Mouse (Mus musculus) megakaryocyte progenitor cell, adult 5-6 weeks (primary cell): ENCODE results near the gene Shank2. TPM values are rescaled to one million over a fixed set of nuclear protein-coding genes. Genes with fewer than 3 reads are reported as not detected.
A peak's percentile ranks its signal among the peaks of the same experiment; 100 is the strongest.

Source experiments
- ATAC-seq: replicated peaks from 2 replicates; pipeline ENCODE4 v1.8.0; 2016; ENCODE audit warnings: mild to moderate bottlenecking, moderate TSS enrichment, inconsistent platforms; ENCODE audit not compliant: poor library complexity
- total RNA-seq, 2 experiments: library from RNA; stranded (forward) in 1 of 2; stranded (reverse) in 1 of 2; fragments of 157-497, 149-512 nt in 1 of 2; fragments of 200-1000 nt in 1 of 2; gene quantifications; 2 replicates each; pipeline versions ENCODE4 v1.2.3 to v1.2.4; 2015 to 2017

Shank2 gene
- total RNA-seq, 2 experiments from 2014 or later = not detected

GRCm38 (mm10) chr7:144461246-144461902 lies 459.6 kb downstream of the Shank2 start:
- no peak for ATAC-seq

DNA sequence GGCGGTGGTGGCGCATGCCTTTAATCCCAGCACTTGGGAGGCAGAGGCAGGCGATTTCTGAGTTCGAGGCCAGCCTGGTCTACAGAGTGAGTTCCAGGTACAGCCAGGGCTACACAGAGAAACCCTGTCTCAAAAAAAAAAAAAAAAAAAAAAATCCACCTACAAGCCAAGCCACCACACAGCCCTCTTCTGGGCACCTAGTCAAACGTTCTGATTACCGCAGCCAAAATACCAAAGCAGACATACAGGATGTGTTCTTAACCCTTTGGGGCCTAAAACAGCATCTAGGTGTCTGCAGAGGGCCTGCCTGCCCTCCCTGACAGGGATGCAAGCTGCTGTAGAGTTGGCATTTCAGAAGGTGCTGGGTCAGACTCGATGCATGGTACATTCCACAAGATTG lies 460.8 kb downstream of the Shank2 start:
- no peak for ATAC-seq

DNA sequence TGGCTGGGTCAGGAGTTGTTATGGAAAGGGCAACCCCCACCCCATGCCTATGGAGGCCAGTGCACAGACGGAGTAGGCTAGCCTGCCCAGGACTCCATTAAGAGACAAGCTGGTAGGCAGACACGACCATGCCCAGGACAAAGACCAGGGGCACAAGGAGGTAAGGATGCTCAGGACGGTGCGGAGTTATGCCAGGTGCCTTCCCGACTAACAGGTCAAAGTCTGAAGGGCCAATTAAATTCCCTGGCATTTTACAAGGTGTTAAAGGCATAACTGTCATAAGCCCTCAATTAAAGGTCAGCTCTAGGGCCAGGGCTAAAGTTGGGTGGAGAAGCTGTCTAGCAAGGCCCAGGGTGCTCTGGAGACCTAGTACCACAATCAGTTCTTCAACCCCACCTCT lies 467.0 kb downstream of the Shank2 start:
- ATAC-seq = no peak

DNA sequence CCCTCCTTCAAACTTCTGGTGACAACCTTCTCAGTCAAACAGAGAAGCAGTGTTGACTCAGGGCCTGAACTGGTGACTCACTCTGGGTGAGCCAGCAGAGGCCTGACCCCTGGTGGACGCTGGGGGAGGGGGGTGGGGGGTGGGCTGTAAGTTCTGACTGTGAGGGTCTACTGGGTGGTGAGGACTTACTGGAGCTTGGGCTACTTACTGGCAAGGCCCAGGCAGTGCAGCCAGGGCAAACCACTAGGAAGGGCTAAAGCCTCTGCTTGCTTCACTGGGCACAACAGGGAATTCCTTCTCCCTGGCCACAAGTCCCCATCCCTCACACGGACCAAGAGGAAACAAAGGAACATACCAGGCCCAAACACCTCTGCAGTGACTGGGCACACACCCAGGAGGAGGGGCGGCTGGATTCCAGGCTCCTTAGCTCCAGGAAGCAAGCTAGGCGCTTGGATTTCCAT lies 467.5 kb downstream of the Shank2 start:
- ATAC-seq = no peak

GRCm38 (mm10) chr7:144469908-144470544 lies 468.3 kb downstream of the Shank2 start:
- ATAC-seq = peak; percentile 32

DNA sequence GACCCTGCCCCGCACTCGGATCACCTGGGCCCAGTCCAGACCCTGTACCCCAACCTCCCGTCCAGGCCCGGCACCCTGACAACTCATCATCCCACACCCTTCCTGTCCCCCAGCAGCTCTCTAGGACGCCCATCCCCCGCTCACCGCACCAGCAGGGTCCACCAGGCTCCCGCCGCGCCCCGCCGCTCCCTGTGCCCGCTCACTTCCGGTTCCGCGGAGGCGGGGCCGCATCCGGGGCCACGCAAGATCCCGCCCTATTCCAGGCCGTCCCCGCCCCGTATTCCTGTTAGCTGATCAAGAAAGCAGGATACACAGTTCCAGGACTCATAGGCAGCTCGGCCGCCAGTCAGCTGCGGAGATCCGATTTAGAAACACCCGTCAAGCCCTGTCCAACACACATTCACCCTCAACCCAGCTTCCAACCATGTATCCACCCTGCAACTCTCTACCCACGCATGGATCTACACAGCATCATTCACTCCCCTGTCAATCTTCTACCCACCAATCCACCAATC lies 468.9 kb downstream of the Shank2 start, which contains the start of gene Cttn:
TSS of gene Cttn (minus strand) at position 465 of the 515 bp plus-strand sequence.
- peak; percentile 83 for ATAC-seq

DNA sequence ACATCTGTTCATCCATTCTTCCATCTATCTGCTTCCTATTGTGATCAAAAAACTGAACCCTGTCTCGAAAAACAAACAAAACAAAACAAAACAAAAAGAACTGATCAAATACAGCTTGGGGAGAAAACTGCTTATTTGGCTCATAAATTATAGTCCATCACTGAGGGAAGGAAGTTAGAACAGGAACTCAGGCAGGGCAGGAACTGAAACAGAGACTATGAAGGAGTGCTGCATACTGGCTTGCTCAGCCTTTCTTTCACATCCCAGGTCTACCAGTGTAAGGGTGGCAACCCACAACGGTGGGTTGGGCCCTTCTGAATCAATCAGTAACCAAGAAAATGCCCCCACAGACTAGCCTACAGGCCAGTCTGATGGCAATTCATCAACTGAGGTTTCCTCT lies 469.4 kb downstream of the Shank2 start:
- ATAC-seq = no peak

- ATAC-seq = no peak
Measured at GRCm38 (mm10) chr7:144473486-144473885, 471.8 kb downstream of the Shank2 start.

Other genes starting within 250 kb of the Shank2 start
- 2.7 and 3.4 TPM in 2 replicates for gene Osbpl5, start 244.9 kb upstream of the Shank2 start, total RNA-seq (2015)
- 4.4 and 8.6 TPM in 2 replicates for gene Osbpl5, start 244.9 kb upstream of the Shank2 start, total RNA-seq (2017)
- gene Mrgprg, start 234.9 kb upstream of the Shank2 start, total RNA-seq (2015) = not detected in 2 replicates
- not detected in 2 replicates for gene Mrgprg, start 234.9 kb upstream of the Shank2 start, total RNA-seq (2017)
- gene Mrgpre, start 217.4 kb upstream of the Shank2 start, total RNA-seq (2015) = 1.3 and 2.9 TPM in 2 replicates
- 0.17 and 0.95 TPM in 2 replicates for gene Mrgpre, start 217.4 kb upstream of the Shank2 start, total RNA-seq (2017)
- 4.4 and 7.1 TPM in 2 replicates for gene Nadsyn1, start 179.1 kb upstream of the Shank2 start, total RNA-seq (2015)
- 9.2 and 9.5 TPM in 2 replicates for gene Nadsyn1, start 179.1 kb upstream of the Shank2 start, total RNA-seq (2017)
- 26.3 and 29.4 TPM in 2 replicates for gene Dhcr7, start 178.8 kb upstream of the Shank2 start, total RNA-seq (2015)
- 10.9 and 13.2 TPM in 2 replicates for gene Dhcr7, start 178.8 kb upstream of the Shank2 start, total RNA-seq (2017)
- gene Gm498, start 135.1 kb upstream of the Shank2 start, total RNA-seq (2015) = not detected in 2 replicates
- gene Gm498, start 135.1 kb upstream of the Shank2 start, total RNA-seq (2017) = not detected in 2 replicates